Comparison of ENCODE assay signal across 8 mouse cellular contexts in the genomic region with DNA sequence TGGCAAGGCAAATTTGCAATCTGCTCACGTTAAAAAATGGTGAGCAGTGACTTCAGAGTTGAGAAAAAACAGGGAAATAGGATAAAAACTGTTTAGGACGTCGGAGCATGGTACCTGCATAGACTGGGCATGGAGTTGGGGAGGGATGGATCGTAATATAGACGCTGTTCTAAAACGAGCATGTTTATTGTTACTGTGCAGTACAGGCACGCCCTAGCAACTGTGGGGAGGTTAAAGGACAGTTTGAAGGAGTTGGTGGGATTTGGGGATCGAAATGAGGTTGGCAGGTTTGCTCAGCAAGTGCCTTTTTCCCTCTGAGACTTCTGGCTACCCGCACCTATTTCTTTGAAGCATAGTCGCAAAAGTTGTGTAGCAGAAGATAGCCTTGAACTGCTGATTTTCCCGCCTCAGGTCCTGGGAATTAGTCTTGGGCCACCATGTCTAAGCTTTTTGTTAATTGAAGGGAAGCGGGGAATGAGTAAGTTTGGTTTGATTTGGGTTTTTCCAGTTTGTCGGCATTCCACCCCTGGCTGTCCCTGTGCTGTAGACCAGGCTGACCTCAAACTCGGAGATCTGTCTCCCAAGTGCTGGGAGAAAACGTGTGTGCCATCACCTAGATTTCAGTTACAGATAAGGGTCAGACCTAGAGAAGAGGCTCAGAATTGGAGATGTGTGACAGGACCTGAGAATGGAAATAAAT. TPM values are rescaled to one million over a fixed set of nuclear protein-coding genes. Genes with fewer than 3 reads are reported as not detected.
DNase-seq lines count a peak whose midpoint lies in the region; ATAC-seq lines count a peak whose summit lies in the region.

No protein-coding gene starts in this region.

- no peaks in the 10 kb centered on the region for H3K27me3 ChIP-seq in lung, embryonic 15.5 days
- H3K27me3 ChIP-seq in embryonic facial prominence, embryonic 12.5 days = no peaks in the 10 kb centered on the region
- H3K27me3 ChIP-seq in midbrain, embryonic 15.5 days (replicated peaks) = no peaks in the 10 kb centered on the region

- peaks cover 16% of the 10 kb centered on the region for H3K4me1 ChIP-seq in lung, embryonic 15.5 days
- H3K4me1 ChIP-seq in embryonic facial prominence, embryonic 12.5 days = peaks cover 12% of the 10 kb centered on the region
- peaks cover 24% of the 10 kb centered on the region for H3K4me1 ChIP-seq in midbrain, embryonic 15.5 days

- H3K9me3 ChIP-seq in lung, embryonic 15.5 days = no peaks in the 10 kb centered on the region
- no peaks in the 10 kb centered on the region for H3K9me3 ChIP-seq in embryonic facial prominence, embryonic 12.5 days
- no peaks in the 10 kb centered on the region for H3K9me3 ChIP-seq in midbrain, embryonic 15.5 days

- WGBS in lung, embryonic 15.5 days = 13% methylated on average over 15 of the region's 15 CpGs
- WGBS in embryonic facial prominence, embryonic 12.5 days = 24% methylated on average over 15 of the region's 15 CpGs
- WGBS in midbrain, embryonic 15.5 days = 27% methylated on average over 15 of the region's 15 CpGs

- peak overlapping the region; percentile 79 for H3K4me2 ChIP-seq in lung, embryonic 15.5 days
- peak overlapping the region; percentile 86 for H3K4me2 ChIP-seq in embryonic facial prominence, embryonic 12.5 days (replicated peaks)
- peak overlapping the region; percentile 90 for H3K4me2 ChIP-seq in midbrain, embryonic 15.5 days

- H3K36me3 ChIP-seq in lung, embryonic 15.5 days = no peaks in the 10 kb centered on the region
- H3K36me3 ChIP-seq in embryonic facial prominence, embryonic 12.5 days = no peaks in the 10 kb centered on the region
- H3K36me3 ChIP-seq in midbrain, embryonic 15.5 days (replicated peaks) = no peaks in the 10 kb centered on the region

- H3K9ac ChIP-seq in lung, embryonic 15.5 days = peak overlapping the region; percentile 44
- peak overlapping the region; percentile 81 for H3K9ac ChIP-seq in embryonic facial prominence, embryonic 12.5 days
- peak overlapping the region; percentile 68 for H3K9ac ChIP-seq in midbrain, embryonic 15.5 days

- H3K27ac ChIP-seq in lung, embryonic 15.5 days = peak overlapping the region; percentile 90
- H3K27ac ChIP-seq in embryonic facial prominence, embryonic 12.5 days = peak overlapping the region; percentile 89
- H3K27ac ChIP-seq in midbrain, embryonic 15.5 days = peak overlapping the region; percentile 93

- H3K4me3 ChIP-seq in lung, embryonic 15.5 days = peak overlapping the region; percentile 93
- H3K4me3 ChIP-seq in embryonic facial prominence, embryonic 12.5 days = peak overlapping the region; percentile 75
- peak overlapping the region; percentile 81 for H3K4me3 ChIP-seq in midbrain, embryonic 15.5 days

- no peak for DNase-seq in lung, postnatal 14 days
- peak; percentile 14 for DNase-seq in hindlimb bud, embryonic 11.5 days (ENCODE audit: extremely low spot score, low read depth, low spot score)
- no peak for DNase-seq in layer of hippocampus, adult 9-10 months (ENCODE audit: low spot score)
- DNase-seq in adipocyte (ENCODE audit: low spot score) = no peak
- DNase-seq in cerebellum, adult 18-20 months = no peak

- ATAC-seq in lung, embryonic 15.5 days (ENCODE audit: borderline replicate concordance, extremely low read depth, low FRiP score, low TSS enrichment) = peak; percentile 62
- ATAC-seq in embryonic facial prominence, embryonic 12.5 days (ENCODE audit: insufficient number of reproducible peaks, insufficient read depth, low FRiP score, low TSS enrichment) = peak; percentile 70
- peak; percentile 77 for ATAC-seq in midbrain, embryonic 15.5 days (replicated peaks)

RNA-seq across cellular contexts. Expression of gene U2surp, which starts 0.7 kb away (rescaled TPM):
- polyA plus RNA-seq in lung, embryonic 15.5 days (2015; fragmentation: Nextera tagmentation; extraction: Ambion mirVana) = 126 and 127 TPM in 2 replicates
- 155 and 164 TPM in 2 replicates for polyA plus RNA-seq in embryonic facial prominence, embryonic 12.5 days (2016; fragmentation: Nextera tagmentation; extraction: Ambion mirVana)
- polyA plus RNA-seq in midbrain, embryonic 15.5 days (2015; fragmentation: Nextera tagmentation; extraction: Ambion mirVana) = 115 and 129 TPM in 2 replicates

RNA-seq across cellular contexts. Expression of gene Paqr9, which starts 47.0 kb away (rescaled TPM):
- polyA plus RNA-seq in lung, embryonic 15.5 days (2015; fragmentation: Nextera tagmentation; extraction: Ambion mirVana) = 0.12 and 0.13 TPM in 2 replicates
- polyA plus RNA-seq in embryonic facial prominence, embryonic 12.5 days (2016; fragmentation: Nextera tagmentation; extraction: Ambion mirVana) = 0.45 and 0.62 TPM in 2 replicates
- polyA plus RNA-seq in midbrain, embryonic 15.5 days (2015; fragmentation: Nextera tagmentation; extraction: Ambion mirVana) = 5.1 and 5.3 TPM in 2 replicates
